Mouse (Mus musculus): Measurements from ENCODE around the gene Trir. TPM values are rescaled to one million over a fixed set of nuclear protein-coding genes. Genes with fewer than 3 reads are reported as not detected.

The Trir gene
- total RNA-seq (2021): 154 and 161 TPM in 2 replicates
- long read RNA-seq, experiment 1, transcript Trir-201 (3 exons, 902 nt): major isoform, 123 of 147 reads
- long read RNA-seq, experiment 1, partial matches to known transcripts: 21 of 147 reads
- long read RNA-seq, experiment 1, other reads (novel, unspliced or antisense): 3 of 147 reads
- long read RNA-seq, experiment 2, transcript Trir-201 (3 exons, 902 nt): major isoform, 124 of 146 reads
- long read RNA-seq, experiment 2, partial matches to known transcripts: 2 of 146 reads
- long read RNA-seq, experiment 2, other reads (novel, unspliced or antisense): 20 of 146 reads

DNA sequence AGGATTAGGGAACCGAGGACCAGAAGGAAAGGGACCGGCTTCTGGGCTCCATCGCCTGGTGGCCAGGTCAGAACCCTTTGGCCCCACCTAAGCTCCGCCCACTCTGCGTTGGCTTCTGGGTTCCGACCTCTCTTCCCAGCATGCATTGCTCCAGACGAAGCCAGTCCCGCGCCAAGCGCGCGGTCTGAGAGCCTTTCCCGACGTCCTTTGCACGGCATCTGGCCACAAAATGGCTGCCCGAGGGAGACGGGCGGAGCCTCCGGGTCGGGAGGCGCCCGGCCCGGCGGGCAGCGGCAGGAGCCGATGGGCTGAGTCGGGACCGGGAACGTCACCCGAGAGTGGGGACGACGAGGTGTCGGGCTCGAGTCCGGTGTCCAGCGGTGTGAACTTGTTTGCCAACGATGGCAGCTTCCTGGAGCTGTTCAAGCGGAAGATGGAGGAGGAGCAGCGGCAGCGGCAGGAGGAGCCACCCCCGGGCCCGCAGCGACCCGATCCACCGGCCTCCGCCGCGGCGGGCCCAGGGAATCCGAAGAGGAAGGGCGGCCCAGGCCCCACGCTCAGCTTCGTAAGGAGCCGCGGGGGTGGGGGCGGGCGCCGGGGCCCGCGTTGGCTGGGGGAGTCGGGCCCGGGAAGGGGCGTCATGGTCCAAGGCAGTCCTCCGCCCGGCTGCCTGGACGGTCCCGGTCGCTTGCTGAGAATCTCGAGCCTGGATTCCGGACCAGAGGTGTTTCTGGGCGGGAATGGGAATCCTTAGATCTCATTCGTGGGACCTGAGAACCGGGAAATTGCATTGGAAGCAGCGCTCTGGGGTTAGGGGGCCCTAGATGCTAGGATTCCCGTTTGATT is at the start of gene Trir:
TSS of gene Trir (plus strand) at position 154 of the 846 bp plus-strand sequence.
- peak; percentile 98 for DNase-seq

DNA sequence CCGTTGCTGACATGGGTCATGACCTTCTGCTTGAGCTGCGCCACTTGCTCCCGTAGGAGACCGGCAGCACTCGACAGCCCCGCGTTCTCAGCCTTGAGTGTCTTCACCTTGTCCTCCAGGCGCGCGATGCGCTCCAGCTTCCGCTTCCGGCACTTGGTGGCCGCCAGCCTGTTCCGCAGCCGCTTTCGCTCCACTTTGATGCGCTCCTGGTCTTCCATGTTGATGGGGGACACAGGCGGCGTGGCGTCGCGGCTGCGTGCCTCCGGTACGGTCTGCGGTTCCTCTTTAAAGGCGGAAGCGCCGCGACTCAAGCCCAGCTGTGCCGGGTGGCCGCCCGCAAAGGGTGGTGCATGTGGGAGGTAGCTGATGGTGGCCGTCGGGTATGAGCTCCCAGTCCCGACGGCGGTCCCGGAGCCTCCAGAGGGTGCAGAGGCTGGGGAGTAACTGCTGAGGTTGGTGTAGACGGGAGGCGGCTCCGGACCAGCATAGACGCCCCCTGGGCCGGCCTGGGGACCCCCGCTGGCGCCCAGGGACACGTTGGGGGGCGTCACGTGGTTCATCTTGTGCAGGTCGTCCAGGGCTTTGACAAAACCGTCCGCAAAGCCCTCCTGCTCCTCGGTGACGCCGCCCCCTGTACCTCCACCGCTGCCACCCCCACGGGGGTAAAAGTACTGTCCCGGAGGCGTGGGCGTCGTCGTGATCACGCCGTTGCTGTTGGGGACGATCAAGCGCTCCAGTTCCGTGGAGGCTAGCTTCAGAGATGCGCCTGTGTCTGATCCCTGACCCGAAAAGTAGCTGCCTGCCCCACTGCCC is 49.0 kb upstream of the Trir start:
- DNase-seq: peak; percentile 88

DNA sequence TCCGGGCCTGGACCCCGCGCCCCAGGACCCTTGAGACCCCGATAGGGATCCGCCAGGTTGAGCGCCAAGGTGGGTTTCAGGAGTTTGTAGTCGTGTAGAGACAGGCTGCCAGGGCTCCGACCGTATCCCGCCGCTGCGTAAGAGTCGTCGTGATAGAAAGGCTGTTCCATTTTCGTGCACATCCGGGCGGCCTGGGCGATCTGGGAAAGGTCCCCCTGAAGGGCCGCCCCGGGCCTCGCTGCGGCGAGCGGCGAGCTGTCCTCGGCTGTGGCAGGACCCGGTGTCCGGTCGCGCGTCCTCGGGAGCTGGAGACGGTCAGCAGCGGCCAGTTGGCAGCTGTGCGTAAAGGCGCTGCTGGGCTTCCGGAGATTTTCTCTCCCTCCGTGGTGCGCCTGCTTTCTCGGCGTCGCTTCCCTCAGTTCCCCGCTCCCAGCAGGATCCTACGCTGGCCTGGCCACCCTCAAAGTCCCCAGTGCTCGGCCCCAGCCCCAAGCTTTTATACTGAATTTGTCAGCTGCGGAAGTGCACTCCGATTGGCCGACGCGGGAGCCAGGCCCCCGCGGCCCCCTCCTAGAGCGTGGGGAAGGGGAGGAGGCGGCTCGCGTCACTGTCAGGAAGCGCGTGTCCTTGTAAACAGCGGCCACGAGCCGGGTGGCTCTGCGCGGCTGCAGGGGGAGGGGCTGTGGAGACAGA is 48.2 kb upstream of the Trir start, which contains the start of gene Junb:
TSS of gene Junb (minus strand) at position 471 of the 693 bp plus-strand sequence.
- peak; percentile 98 for DNase-seq

DNA sequence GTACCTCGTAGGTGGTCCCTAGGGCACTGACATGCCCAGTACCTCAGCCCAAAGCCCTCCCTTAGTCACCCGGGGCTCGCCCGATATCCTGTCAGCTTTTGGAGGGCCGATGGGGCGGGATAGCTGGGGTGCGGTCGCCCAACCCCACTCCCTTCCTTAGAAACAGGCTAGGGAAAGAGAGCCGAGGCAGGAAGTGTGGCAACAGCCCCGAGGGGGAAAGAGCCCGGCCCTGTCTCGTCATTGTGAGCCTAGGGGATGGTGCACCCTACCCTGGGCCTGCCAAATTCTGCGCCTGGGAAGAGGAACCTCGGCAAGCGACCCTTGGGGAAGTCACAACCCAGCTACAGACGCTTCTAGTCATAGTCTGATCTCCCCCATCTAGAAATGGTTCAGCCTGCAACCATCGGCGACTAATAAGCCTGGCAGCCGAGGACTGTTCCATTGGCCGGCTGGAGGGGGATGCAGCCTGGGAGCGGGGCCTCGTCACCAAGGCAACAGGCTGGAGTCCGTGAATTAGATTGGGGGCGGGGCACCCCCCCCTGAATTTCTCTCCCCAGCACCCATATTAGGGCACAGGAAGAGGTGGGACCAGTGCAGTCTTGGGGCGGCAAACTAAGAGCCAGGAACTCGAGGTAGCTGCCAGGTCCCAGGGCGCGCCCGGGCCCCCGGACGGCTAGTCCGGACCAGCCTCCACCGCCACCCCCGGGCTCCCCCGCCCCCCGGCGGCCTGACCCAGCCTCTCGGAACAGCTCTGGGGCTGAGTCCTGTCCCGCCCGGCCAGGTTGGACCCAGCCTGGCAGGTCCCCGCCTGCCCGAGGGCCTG is 46.8 kb upstream of the Trir start:
- peak; percentile 97 for DNase-seq

DNA sequence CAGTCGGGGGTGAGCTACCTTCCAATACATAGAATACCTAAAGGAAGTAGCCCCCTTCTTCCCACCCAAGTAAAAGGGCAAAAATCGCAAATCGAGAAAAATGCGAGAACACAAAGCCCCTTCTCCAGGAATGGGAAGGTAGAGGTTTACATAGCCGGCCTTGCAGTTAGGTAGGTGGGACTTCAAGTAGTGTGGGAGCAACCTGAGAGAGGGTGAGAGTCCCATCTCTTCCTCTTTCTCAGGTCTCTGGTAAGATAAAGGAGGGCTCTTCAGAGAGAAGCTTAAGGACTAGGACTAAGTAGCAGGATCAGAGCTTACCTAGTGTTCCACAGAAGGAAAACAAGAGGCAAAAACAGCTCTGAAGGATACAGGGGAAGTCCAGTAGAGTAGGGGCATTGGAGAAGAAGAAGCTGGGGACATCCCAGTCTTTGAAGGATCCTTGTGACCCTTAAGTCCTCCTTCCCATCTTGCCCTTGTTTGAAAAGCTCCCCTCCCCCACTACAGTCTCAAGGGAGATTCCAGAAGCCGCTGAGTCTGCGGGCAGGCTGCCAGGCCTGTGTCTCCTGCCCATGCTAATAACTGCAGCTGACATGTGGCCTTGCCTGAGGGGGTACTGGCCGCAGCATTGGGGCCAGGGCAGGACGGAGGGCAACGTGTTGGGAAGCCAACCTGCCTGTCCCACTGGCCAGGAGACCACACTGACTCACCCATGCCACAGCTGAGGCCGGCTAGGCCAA is 45.8 kb upstream of the Trir start:
- DNase-seq: peak; percentile 92

DNA sequence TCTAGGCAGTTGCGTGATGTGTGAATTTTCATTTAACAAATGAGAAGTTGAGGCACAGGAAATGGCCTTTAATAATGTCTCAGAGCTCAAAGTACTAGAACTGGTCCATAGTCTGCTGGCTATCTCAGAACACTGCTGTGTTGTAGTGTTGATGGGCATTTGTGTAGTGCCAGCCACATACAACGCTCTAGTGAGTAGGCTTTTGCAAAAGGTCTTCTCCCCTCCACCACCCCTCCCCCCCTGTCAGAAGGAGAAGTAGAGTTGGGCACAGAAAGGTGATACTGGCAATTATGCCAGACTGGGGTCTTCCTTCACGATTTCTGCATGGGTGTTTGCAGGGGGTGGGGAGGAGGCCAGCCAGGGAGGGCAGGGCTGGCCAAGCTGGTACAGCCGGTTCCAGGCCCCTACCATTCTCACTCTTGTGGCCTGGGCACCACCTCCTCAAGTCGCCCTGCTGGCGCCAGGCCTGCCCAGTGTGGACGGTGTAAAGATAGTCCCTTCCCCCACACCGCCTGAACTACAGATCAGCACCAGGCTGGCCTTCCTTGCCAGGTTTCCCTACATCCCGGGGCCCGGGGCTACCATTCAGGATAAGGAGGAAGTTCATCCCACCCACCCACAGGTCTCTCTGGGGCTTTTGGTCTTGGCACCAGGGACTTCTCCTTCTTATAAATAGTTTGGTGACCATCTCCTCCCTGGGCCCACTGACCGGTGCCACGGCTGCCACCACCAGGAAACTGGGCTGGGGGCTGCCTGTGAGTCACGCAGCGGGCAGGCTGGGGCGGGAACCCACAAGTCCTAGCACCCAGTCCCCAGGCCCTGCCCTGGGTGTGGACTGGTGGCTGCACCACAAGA is 44.8 kb upstream of the Trir start:
- DNase-seq: no peak

DNA sequence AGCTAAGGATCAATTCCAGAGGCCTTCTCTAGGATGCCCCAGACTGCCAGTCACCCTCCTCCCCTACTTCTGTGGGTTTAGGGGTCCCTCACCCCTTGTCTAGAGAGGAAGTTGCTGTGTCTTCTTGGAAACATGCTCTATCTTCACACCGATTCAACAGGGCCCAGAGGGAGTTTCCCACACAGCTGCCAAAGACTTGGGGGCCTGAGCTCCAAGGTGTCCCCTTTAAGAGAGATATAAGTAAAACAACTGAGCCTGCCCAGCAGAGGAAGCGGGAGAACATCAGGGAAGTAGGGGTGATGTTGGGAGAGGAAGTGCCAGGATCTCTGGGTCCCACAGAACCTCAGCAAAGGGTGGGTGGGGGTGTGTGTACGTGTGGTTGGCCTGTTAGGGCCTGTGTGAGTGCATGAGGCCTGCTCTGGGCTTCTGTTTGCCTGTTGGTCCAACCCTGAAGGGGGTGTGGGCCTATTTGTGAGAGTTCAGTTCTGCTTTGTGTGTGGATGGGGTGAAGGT is 44.1 kb upstream of the Trir start:
- no peak for DNase-seq

DNA sequence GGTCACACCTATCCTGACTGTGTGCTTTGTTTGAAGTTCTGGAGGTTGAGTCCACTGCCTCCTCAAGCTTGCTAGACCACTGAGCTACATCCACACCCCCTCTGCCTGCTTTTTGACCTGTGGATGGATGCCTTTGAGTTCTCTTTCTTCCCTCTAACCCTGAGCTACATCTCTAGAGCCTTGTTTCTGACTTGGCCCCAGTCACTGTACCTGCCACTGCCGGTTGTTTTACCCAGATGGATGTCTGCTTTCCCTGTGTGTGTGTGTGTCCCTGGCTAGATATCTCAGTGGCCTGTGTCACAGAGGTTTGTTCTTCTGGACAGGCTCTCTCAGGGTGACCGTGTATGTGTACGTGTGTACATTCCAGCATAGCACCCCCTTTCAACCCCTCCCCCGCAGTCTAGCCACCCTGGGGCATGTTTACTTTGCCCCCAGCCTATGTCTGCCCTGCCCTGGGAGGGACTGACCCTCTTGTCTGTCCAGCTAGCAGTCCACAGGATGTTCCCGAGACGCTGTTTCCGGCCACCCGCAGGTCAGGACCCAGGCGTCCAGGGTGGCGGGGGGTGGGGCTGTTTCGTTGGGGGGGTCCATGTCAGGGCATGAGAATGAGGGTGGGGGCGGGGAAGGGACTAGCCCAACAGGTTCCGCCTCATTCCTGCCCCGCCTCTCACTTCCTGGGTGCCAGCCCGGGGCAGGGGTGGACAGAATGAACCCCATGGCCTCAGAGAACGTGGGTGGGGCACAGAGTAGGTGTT is 42.2 kb upstream of the Trir start:
- DNase-seq: peak; percentile 67

DNA sequence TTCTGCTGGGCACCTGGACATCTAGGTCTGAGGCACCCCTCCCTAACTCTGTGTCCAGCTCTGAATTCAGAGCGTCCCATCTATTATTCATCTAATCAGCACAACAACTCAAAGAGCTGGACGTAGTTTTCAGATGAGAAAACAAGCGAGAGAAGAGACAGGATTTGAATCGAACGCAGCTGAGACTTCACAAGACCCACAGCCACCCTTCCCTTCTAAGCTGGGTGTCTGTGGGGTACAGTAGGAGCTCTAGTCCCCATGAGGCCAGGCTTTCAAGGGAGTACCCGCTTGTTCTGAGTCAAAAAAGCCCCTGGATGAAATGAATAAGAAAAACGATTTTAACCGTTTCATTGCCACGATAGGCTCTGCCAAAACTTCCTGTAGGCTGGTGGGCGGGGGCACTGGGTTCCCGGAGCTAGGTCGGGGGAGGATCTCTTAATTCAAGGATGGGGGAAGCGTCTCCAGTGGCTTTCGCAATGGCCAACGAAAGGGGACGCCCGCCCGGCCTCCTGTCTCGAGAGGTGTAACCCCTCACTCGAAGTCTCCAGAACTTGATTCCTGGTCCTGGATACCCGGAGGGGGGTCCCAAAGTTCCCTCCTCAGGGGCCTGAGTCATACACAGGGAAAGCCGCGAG is 41.5 kb upstream of the Trir start:
- no peak for DNase-seq

DNA sequence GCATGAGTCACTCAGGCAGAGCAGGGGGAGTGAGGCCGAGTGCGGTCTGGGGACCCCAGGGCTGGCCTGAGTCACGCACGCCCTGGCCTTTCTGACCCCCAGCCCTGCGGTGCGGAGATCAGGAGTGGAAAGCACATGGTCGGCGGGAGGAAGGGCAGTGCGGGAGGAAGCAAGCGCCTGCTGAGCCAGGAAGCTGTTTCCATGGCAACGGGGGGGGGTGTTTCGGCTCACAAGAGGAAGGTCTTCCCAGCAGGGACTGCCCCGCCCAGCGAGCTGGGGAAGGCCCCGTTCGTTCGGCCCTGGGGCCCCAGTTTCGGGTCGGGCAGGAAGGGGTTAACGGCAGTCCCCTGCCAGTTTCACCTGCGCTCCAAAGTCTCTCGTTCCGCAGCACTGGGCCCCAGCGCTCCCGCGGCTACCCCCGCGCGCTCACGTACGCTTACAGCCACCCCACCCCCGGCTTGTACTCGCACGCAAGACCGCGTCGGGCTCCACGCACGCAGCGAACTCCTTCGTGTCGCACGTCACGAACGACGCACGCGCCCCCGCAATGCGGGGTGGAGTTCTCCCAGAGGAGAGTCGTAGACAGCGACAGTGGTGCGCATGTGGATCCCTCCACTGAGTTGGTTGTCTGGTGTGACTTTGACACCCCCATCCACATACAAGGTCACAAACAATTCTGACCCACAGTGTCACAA is 40.8 kb upstream of the Trir start:
- peak; percentile 95 for DNase-seq

DNA sequence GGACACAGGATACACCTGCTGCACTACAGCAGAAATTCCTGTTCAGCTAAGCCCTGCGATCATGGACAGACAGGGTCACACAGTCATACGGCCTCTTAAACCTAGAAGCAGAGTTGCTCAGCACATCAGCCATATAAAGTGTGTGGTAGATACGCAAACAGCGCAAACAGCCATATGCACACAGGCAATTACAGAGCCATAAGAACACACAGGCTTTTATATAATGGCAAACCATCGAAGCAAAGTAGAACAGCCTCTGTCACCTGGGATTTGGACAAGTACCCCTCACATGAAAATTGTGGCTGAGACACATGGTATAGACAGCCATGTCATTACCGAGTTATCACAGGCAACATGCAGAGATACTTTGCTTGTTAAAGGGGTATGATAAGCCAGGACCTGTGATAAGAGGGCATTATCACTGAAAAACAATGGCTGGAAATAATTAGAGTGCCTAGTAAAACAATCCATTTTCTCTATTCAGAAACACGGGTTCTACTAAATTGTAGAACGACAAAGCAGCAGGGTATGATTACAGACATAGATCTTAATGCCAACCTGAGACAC is 40.2 kb upstream of the Trir start:
- no peak for DNase-seq

DNA sequence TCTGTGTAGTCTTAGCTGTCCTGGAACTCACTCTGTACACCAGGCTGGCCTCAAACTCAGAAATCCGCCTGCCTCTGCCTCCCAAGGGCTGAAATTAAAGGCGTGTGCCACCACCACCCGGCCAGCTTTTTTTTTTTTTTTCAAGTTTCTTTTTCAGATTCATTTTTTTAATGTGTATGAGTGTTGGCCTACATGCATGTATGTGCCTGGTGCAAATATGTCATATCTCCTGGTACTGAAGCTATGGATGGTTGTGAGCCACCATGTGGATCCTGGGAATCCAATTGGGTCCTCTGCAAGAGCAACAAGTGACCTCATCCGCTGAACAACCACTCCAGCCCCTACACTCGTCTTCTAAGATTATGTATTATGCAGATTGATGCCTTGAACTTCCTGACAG is 39.2 kb upstream of the Trir start:
- DNase-seq: no peak

DNA sequence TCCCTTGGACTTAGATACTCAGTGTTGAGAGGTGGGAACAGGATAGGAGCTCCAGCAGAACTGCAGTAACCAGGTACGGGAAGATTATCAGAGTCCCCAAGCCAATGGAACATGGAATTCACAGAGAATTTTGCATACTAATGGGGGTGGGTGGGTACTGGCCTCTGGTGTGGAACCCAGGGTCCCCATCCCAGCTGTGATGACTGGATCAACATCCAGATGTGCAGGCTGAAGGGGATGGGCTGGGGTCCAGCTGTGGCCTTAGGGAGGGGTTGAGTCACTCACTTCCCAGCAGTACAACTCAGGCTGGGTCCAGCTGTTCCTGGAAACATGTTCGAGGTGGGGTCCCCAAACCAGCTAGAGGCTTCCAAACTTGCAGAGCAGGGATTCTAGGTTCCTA is 38.7 kb upstream of the Trir start:
- no peak for DNase-seq

DNA sequence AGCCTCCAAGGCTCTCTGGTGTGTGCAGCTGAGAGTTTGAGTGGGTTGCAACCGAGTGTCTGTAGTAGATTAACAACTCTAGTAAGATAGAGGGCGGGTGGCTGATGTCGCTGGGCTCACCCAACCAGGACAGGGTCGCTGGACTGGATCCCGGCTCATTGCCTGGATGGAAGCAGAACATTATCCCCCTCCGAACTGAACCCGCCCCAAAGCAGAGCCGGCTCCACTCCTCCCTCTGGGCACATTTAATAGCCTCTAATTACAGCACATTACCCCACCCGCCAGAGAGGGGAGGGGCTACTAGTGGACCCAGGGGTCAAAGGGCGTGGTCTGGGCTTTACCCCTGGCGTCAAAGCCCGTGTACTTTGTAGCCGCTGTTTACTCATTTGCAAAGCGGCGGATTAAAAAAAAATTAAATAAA is 37.3 kb upstream of the Trir start:
- peak; percentile 63 for DNase-seq

DNA sequence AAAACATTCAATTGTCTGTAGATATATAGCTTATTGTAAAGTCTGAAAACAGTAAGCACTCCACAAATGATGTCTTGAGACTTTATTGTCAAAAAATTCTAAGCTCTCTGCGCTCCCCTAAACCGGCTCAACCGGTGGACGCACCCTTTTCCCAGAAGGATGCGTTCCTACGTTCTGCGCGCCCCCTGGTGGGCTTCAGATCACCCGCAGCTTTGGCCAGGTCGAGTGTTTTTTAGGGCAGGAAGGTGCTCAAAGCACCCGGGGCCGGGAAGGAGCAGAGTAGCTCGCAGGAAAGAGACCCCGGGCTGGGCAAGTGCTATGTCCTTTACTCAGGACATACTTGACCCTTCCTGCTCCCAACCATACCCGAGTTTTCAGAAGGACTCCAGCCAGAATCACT is 36.8 kb upstream of the Trir start:
- peak; percentile 96 for DNase-seq

DNA sequence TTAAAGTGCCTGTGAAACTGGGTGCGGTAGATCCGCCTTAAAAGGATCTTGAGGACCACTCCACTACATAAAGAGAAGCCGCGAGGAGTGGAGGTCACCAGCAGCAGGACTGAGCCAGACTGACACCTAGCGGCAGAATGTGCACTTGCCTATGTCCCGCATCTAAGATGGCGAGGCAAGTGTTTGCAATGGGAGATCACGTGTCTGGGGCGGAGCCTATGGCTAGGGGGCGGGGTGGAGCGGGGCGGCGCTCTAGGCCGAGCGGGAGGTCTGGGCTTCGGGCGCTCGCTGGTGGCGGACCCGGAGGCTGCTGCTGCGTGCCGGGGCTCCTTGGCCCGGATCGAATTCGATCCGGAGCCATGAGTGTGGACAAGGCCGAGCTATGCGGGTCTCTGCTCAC is 36.3 kb upstream of the Trir start, which contains the start of gene Hook2:
TSS of gene Hook2 (plus strand) at position 255 of the 400 bp plus-strand sequence.
- DNase-seq: peak; percentile 98

DNA sequence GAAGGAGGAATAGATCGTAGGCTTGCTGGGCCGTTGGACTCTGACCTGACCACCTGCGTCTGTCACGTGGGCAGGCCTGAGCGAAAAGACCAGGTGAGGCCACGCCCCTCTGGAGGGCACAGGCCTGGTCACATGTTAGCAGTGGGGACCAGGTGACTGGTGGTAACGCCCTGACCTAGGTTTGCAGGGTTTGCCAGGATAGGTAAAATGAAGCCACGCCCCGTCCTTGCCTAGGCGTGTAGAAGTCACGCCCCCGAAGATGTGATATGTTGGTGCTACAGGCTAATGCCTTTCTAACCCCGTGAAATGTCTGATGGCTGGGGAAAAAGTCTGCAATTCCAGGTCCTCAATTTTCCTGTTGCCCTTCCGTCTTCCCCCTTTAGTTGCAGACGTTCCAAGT is 35.8 kb upstream of the Trir start:
- no peak for DNase-seq

All from adrenal gland, postnatal 14 days (tissue).